Mouse (Mus musculus) embryonic fibroblast, embryonic 13.5 days (primary cell): Measurements from ENCODE around the gene Mgrn1.

Experiments
- CTCF ChIP-seq: IDR thresholded peaks from 2 replicates; pipeline ENCODE4 v1.5.1; 2011; ENCODE audit warnings: mild to moderate bottlenecking, control low read depth, low read length, moderate library complexity, borderline replicate concordance; ENCODE audit not compliant: insufficient read depth
- POLR2A ChIP-seq: IDR thresholded peaks from 2 replicates; pipeline ENCODE4 v1.6.1; 2011; ENCODE audit warnings: low read depth, mild to moderate bottlenecking, control low read depth, low read length, moderate library complexity

DNA sequence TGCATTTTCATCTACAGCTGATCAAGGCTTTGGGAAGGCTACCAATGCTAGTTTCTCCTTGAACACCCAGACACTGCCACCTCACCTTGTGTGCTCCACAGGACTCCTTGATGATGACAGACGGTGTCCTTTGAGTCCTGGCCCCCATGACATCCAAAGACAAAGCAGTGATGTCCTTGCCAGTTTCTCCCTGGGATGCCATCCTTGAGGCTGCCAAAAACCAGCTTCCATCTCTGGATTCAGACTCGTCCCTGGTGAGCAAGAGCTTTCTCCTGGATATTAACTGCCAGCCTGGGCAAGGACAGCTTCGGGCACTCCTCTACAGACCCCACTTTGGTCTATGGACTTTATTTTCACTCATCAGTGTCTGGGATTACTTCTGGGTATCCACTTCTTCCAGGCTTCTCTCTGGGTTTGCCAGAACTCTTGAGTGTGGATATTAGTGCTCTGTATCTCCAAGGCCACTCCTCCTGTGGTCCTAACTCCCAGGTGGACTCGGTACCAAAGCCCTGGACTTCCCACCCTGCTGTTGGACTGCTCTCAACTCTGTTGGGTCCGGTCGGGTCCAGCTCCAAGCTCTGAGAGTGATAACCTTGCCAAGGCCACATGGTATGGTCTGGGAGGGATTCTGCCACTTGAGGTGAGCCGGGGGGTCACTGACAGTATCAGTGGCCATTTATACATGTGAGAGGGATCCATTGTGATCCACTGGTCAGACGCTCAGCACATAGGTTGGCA, 79.5 kb downstream of the Mgrn1 start:
- no peak for TF ChIP-seq CTCF
- TF ChIP-seq POLR2A: no peak
